Mouse (Mus musculus): ENCODE measurements around the gene Thada.
A peak's percentile ranks its signal among the peaks of the same experiment; 100 is the strongest.

The Thada gene

GRCm38 (mm10) chr17:84474312-84474711 lies 8.3 kb upstream of the Thada start:
- peak; percentile 38 for DNase-seq

GRCm38 (mm10) chr17:84435012-84435411 lies 31.0 kb downstream of the Thada start:
- no peak for DNase-seq

DNA sequence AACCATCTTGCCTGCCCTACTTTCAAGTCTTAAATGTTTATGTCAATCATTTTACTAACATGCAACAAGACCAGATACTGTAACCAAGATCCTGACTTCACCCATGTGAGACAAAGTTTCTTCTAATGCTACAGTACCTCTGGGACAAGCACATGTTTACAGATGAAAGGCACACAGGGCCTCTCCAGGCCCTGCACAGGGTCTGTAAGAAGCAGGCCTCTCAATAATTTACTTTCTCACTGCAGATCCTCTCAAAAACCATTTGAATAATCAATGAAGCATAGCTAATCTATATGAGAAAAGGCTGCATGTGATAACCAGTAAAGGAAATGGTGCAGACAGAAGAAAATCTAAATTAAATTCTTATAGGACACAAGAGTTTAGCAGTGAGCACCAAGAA lies 31.8 kb downstream of the Thada start:
- DNase-seq = no peak

DNA sequence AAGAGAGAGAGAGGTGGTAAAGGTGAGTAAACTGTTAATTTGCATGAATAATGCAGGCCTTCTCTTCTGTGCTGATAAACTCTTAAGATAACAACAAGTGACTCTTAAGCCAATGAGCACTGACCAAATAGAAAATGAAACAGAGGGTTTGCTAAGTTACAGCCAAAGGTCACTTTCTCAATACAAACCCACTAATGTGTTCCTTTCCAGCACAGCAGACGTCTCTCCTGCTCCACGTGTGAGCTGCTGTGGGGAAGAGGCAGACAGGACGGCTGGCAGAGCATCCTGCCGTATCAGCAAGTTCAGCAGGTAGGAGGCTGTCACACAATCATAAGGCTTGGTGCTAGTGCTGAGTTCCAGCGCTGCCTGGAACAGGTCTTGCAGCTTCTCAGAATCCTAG lies 34.0 kb downstream of the Thada start:
- no peak for DNase-seq

- DNase-seq = no peak
Measured at GRCm38 (mm10) chr17:84424258-84424657, 41.7 kb downstream of the Thada start.

DNA sequence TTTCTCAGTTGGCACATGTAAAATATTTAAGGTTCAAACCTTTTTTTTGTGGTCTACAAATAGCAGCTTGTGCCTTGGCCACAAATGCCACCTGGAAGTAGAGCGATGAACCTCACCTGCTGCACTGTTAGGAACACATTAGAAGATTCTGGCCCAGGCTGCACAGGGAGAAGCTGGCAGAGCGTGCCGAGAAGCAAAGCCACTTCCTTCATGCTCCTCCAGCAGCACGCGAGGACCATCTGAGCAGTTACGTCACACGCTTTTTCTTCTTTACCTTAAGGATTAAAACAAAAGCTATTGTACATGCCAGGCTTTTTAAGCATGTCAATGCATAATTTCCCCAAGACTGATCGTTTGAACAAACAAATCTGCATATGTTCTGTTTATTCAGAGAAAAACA lies 43.1 kb downstream of the Thada start:
- DNase-seq = no peak

GRCm38 (mm10) chr17:84422001-84422785 lies 43.8 kb downstream of the Thada start:
- DNase-seq = peak; percentile 48

DNA sequence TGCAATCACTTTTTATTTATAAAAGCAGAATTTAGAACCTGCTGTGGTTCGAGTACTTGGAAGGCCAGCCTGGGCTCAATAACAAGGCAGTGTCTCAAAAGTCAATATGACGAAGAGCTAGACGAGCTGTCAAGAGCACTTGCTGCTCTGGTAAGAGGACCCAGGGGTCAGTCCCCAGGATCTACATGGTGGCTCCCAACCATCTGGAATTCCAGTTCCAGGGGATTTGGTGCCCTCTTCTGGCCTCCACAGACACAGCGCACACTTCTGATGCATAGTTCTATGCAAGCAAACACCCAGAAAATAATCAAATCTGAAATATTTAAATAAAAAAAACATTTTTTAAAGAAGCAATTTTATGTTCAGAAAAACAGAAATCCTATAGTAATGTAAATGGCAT lies 45.0 kb downstream of the Thada start:
- DNase-seq = no peak

- DNase-seq = no peak
Measured at GRCm38 (mm10) chr17:84420276-84420639, 45.7 kb downstream of the Thada start.

DNA sequence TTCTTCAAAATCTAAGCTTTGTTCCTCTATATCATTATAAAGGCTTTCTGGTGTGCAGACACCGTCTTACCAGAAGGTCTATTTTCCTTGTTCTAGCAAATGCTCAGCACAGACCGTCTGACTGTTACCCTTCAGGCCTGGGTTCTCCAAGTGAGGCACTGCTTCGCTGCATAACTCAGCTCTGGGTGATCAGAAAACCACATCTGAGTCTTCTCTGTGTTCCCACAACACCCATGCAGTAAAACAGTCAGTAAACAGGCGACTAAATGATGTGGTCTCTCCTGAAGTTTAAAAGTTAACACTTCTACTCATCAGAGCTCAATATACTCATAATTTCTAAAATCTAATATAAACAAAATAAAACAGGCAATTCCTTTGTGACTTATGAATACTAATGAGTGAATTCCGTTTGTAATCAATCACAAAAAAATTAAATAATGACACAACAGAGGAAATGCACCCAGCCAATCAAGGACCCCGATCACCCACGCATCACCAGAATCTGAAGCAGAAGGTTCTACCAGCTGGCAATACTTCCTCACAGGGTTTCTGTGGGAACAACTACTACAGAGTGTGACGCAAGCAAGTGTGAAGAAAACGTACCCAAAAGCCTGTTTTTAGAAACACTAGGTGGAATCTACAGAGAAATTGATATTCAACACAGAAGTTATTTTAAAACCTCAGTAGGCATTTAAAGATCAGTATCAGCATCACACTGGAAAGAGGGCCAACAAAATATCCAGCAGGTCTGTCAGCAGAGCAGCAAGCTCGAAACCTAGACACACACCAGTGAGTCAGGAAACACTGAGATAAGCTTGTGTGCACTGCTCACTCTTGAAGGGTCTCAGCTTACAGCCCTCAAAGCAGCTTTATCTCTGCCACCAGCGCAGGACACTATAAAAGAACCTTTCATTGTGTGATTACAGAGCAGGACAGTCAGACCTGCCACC lies 46.4 kb downstream of the Thada start:
- no peak for DNase-seq

- DNase-seq = no peak
Measured at GRCm38 (mm10) chr17:84415936-84416335, 50.1 kb downstream of the Thada start.

DNA sequence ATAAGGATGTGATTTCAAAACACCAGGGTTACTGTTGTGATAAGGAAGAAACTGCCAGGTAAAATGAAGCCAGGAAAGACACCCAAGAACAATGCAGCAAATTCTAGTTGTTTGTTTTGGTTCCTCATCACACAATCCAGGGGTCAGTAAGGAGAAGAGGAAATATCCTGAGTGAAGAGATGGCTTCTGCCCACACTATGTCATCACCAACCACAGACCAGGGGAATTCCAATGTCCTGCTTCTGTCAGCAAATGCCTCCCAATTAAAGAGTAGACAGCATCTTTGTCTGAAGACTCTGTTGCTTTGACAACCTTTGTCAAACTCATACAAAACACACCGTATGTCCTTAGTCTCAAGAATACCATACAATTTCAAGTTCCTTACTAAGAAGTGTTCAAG lies 57.3 kb downstream of the Thada start:
- DNase-seq = no peak

- DNase-seq = no peak
Measured at GRCm38 (mm10) chr17:84405616-84406015, 60.4 kb downstream of the Thada start.

- DNase-seq = no peak
Measured at GRCm38 (mm10) chr17:84401796-84402195, 64.2 kb downstream of the Thada start.

DNA sequence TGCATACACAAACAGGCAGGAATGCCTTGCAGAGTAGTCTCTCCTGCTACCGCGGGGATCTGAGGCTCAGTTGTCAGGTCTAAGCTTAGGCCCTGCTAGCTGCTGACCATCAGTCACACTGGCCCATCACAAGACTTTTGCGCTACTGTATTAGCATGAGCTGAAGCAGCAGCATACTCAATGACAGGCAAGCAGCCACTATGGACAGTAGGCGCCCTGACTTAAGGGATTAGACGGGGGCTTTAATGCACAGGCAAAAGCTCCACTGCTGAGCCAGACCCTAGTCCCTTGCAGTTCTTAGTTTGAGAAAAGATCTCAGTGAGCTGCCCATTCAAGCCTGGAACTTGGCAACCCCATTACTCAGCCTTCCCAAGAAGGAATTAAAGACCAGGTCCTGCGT lies 66.6 kb downstream of the Thada start:
- DNase-seq = no peak

GRCm38 (mm10) chr17:84390026-84390425 lies 76.0 kb downstream of the Thada start:
- no peak for DNase-seq

DNA sequence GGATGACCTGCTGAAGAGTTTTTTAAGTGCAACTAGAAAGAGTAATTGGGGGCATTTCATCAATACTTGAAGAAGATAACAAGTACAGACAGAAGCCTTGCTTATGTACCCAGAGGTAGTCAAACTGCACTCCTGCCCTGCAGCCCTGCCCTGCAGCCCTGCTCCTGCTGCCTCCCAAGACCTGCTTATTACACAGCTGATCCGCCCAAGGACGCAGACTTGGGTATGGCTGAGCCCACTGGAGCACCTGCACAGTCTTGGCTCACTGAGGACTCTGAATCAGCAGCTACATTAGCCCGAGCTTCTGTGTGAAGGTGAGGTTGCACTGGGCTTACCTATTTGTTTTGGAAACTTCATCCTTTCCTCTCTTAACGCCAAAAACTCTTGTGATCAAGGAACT lies 79.8 kb downstream of the Thada start:
- DNase-seq = no peak

DNA sequence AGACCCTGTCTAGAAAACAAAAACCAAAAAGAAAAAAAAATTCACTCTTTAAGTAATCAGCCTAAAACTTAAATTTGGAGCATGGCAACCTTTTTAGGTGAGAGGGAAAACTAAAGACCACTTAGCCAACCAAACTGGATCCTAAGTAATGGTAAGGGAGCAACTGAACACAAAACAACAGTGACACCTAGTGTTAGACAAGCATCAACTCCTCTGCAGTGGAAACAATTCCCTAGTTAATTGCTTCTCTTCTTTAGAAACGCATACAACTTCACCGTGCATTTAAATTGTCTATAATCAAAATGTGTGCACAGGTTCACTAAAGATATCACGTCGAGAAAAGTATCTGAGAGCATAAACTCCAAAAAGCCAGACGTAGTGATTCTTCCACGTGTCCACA lies 80.3 kb downstream of the Thada start:
- DNase-seq = no peak

DNA sequence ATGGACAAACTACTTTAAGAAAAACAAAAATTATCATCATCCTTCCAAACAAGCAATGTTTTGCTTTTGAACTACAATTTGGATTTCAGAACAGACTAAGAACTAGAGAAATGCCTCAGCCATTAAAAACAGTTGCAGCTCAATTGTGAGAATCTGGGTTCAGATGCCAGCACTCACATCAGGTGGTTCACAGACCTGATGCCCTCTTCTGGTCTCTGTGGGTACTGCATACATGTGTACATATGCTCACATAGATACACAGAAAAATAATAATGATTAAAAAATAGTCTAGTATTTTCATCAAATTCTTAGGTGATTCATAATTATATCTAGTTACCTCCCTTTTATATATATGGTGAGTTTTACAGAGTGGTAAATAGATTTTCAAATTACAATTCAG lies 81.3 kb downstream of the Thada start:
- no peak for DNase-seq

GRCm38 (mm10) chr17:84380340-84380739 lies 85.7 kb downstream of the Thada start:
- DNase-seq = no peak

GRCm38 (mm10) chr17:84376882-84377281 lies 89.1 kb downstream of the Thada start:
- no peak for DNase-seq

GRCm38 (mm10) chr17:84372411-84373045 lies 93.5 kb downstream of the Thada start:
- DNase-seq = no peak

DNA sequence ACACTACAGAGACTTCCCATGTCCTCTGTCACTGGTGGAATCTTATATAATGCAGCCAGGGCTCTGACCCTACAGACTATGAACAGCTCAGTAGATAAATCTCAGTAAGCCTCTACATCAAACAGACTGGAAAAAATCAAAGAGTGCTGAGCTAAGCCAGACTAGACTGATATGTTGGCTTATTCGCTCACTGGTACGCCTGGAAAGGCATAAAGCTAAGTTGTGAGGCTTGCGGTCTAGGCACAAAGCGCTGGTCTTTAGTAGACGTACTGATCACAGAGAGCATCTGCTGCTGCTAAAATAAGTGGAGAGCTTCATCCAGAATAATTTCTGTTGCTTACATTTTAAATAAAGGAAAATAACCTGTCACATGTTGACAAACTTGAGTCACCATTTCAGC lies 95.6 kb downstream of the Thada start:
- no peak for DNase-seq

DNA sequence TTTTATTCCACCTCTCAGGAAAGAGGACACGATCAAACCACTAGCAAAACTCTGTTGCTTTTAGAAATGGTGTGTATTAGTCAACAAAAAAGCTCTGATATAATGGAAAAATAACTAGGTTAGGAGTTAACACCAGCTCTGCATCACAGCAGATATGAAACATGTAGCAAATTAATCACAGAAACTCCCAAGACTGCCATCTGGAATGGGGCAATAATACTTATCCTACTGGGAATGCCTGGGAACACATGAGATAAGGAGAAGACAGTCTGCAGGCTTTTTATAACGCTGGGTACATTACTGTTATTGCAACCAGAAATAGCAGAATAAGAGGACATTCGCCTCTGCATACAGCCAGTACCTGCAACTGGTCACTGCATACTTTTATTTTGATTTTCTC lies 96.2 kb downstream of the Thada start:
- DNase-seq = no peak
